Mouse (Mus musculus) megakaryocyte, adult 5-6 weeks (primary cell): ENCODE data around the gene Gm32742. TPM values are rescaled to one million over a fixed set of nuclear protein-coding genes. Genes with fewer than 3 reads are reported as not detected.
"Not testable (repeated sequence)": the region's sequence is repeated elsewhere in the genome, so short reads cannot be mapped to it uniquely, and the experiment has no call there.

Experiments
- ATAC-seq: 2 replicates; pipeline ENCODE4 v1.8.0; 2016; ENCODE audit warnings: mild to moderate bottlenecking, inconsistent platforms; ENCODE audit not compliant: poor library complexity, severe bottlenecking
- total RNA-seq, 2 experiments: library from RNA; stranded (forward) in 1 of 2; stranded (reverse) in 1 of 2; fragments of 153-499, 151-499 nt in 1 of 2; fragments of 221-1000, 200-1000 nt in 1 of 2; gene quantifications; 2 replicates each; pipeline versions ENCODE4 v1.2.3 to v1.2.4; 2015 to 2017

Gm32742 gene
- total RNA-seq, 2 experiments from 2014 or later, result not detected

DNA sequence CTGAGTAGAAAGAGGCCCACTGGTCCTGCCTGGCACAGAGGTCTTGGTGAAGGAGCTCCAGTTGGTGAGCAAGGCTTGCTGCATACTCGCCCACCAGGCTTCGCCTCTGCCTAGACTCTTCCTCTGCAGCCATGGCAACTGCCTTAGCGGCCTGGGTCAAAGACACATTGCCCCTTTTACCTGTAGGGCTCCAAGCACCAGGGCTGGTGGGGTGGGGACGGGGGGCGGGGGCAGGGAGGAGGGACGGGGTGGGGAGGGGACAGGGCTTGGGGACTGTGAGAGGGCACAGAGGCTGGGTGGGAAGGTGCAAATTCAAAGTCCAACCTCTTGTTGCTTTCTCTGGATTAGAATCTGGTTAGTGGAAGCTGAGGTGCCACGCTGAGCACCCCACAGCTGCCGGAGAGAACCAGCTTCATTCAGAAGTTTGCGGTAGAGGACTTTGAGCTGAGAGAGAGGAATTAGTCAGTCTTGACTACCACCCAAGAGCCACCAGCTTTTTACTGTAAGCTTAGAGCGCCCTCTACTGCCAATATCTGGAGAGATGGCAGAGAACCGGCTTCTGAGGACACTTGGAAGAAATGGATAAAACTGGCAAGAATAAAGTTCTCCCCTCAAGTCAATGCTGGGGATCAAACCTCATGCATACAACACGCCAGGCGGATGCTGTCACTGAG lies 13.1 kb downstream of the Gm32742 start:
- 0 out of 2 replicates have a peak, but pooled peaks have one; percentile 15 for ATAC-seq

GRCm38 (mm10) chr9:51147294-51147693 lies 18.0 kb downstream of the Gm32742 start:
- ATAC-seq, result no peak

- ATAC-seq, result no peak
Observed at GRCm38 (mm10) chr9:51146496-51146895, 18.8 kb downstream of the Gm32742 start.

- no peak for ATAC-seq
Observed at GRCm38 (mm10) chr9:51144218-51144617, 21.1 kb downstream of the Gm32742 start.

DNA sequence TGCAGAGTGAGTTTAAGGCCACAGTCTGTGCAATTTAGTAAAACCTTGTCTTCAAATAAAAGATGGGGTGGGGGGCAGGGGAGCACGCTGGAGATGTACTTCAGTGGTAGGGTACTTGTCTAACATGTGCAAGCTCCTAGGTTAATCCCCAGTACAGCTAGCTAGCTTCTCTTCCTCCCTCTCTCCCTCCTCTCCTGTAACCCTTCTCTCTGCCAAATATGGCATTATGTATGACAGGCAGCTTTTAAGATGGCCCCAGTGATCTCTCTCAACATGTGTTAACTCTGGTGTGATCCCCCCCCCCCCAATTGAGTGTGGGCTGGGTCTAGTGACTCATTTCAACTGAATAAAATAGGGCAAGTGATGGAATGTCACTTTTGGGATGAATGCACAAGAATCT lies 21.9 kb downstream of the Gm32742 start:
- no peak for ATAC-seq

DNA sequence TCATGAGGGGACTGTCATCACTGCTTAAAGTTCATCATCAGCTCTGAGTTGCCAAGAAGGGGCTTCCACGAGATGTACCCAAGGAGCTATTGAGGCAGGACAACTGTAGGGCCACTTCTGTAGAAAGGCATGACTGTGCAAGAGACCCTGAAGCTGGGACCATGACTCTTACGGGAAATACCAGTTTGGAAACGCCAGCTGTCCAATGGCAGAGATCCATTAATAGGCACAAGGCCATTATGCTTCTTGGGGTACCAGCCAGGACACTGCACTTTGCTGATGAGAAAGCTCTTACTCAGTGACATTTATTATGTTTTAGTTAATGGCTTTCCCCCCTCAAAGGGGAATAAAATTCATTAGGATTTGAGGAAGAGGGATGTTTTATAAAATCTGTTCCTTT lies 24.6 kb downstream of the Gm32742 start:
- ATAC-seq, result no peak

DNA sequence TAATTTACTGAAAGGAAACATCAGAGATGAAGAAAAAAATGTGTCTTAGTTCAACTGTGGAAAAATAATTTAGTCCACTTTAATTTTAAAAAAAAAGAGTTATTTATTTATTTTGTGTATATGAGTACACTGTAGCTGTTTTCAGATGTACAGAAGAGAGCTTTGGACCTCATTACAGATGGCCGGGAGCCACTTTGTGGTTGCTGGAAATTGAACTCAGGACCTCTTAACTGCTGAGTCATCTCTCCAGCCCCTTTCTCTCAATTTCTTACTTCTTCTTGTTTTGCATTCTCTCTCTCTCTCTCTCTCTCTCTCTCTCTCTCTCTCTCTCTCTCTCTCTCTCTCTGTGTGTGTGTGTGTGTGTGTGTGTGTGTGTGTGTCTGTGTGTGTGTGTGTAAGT lies 25.9 kb downstream of the Gm32742 start:
- not testable (repeated sequence) for ATAC-seq

GRCm38 (mm10) chr9:51138301-51138700 lies 27.0 kb downstream of the Gm32742 start:
- ATAC-seq, result no peak

DNA sequence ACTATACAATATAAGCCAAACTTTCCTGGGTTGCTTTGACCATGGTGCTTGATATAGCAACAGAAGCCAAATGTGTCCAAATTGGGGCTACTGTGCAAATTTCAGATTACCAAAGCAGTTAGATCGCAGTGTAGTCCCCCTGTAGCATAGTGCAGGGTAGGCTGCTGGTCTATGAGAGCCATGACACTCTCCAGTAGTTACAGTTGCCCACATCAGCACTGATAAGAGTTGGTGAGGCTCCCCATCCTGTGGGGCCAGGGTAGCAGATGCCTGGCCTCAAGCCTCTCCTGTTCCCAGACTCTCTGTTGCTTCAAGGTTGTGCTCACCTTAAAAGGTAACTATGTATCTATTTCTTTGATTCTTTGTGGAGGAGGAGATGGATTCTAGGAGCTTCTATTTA lies 27.5 kb downstream of the Gm32742 start:
- no peak for ATAC-seq

- ATAC-seq, result no peak
Observed at GRCm38 (mm10) chr9:51137432-51137831, 27.9 kb downstream of the Gm32742 start.

DNA sequence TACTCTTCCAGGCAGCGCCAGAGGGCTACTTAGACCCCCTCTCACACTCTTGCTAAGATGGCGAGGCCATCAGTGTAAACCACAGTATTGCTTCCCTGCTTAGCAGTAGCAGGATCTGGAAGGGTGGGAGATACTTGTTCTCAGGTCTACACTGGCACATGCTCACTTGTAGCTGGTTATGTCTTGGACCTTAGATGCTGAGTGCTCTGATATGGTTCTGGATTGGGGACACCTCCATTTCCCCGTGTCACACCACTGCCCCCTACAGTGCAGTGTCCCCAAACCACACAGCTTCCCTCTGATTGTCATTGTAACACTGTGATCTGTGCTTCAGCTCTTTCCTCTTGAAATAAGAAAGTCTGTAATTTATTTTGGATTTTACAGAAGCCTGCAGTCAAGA lies 28.3 kb downstream of the Gm32742 start:
- ATAC-seq, result peak; percentile 38; the same call in 1 of the 2 replicates

- no peak for ATAC-seq
Observed at GRCm38 (mm10) chr9:51114767-51115166, 50.5 kb downstream of the Gm32742 start.

DNA sequence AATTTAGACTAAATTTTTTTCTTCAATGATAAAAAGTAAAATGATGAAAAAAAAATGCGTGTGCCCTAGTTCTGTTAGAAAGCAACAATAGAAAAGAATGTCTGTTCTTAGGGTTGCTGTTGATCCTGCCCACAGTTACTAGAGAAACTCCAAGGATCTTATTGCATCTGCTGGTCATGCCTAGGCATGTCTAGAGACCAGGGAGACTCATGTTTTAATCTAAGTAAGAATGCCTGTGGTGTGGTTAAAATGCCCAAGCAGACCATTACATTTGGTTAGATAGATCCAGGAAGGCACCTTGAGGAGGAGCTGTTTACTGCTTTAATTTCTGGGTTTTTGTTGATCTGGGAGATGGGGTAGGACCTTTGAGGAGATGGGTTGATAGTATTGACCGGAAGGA lies 59.6 kb downstream of the Gm32742 start:
- ATAC-seq, result no peak

- ATAC-seq, result no peak
Observed at GRCm38 (mm10) chr9:51103808-51104514, 61.4 kb downstream of the Gm32742 start.

- ATAC-seq, result no peak
Observed at GRCm38 (mm10) chr9:51102963-51103807, 62.1 kb downstream of the Gm32742 start.

DNA sequence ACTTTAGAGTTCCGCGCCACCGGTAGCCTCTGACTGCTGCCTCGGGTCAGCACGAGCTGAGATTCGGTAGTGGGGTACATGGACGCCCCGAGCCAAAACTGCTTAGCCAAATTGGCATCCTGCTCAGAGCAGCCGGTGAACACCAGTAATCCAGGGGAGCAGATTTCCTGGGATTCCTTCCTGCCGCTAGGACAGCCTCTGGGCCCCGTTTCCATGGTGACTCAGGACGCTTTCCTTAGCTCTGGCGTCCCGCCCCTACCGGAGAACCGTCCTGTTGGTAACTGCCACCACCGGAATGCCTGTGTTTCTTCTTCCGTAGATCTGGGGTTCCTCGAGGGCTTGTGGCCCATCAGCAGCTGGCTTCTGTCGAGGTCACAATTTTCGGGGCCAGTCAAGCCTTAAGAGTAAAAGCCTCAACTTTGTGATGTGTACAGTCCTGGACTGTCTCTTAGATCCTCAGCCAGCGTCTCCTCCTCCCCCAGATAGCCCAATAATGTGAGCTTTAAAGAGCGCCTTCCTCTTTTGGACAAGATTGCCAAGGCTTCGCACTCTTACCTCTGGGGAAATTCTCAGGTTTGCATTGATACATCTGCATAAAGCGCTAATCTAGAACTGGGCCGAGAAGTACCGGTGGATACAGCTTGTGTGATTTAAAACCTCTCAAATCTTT lies 63.4 kb downstream of the Gm32742 start, which contains the start of gene 4833427G06Rik:
4833427G06Rik (minus strand) TSS at position 323 of the 670 bp plus-strand sequence.
- ATAC-seq, result no peak

- no peak for ATAC-seq
Observed at GRCm38 (mm10) chr9:51096306-51096705, 69.0 kb downstream of the Gm32742 start.

DNA sequence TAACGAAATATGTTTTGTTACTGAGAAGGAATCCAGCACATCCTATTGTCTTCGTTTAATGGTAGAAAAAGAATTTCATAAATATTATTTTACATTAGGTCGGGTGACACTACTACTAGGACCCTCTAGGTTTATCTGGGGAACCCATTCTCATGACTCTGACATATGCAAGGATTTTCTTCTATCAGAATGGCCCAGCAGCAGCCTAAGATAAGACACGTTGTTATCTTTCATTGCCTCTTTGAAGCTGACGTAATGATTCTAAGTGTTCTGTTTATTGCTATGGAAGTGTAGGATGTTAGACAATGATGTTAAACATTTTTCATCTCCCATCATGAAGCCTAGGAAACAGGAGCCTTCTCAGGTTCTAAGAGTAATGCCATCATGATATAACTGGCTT lies 71.6 kb downstream of the Gm32742 start:
- no peak for ATAC-seq

DNA sequence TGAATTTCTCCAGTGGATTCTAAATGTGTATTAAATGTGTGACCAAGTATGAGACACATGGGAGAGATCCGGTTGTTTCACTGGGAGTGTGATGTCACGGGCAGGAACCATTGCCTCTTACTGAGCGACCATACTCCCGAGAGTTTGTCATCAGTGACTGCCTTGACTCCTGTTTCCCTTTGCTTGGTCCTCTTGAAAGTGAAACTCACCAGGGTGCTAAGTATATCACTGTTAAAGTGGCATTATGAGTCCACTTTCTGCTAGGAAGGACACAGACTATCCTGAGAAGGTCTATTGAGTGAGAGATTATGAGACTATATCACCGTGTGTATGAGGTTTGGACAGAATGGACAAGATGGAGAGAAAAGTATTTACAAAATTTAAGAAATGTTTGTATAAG lies 83.7 kb downstream of the Gm32742 start:
- ATAC-seq, result no peak
